Mouse (Mus musculus): ENCODE measurements at regions not wholly inside any gene's neighbourhood (a gene's known extent, or its start where the extent isn't known, plus 50 kb on each side); places are given as distances from the start of the nearest gene placed in this dataset.

DNA sequence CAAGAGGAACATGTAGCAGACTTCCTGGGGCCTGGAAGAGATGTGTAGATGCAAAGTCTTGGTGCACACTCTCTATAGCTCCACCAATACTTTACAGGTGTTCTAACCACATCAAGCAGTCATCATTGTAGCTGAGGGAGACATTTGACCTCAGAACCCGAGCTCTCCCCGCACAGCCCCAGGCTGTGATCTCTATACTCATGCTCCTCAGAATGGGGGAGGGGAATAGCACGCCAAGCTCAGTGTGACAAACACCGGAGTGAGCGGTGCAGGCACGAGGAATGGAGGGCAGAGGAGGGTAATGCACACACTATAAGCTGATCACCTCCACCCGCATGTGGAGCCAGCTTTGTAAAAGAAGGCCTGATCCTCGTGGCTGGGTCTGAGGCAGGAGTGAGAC lies 146.1 kb downstream of the Bmp7 start:
- Histone ChIP-seq H3K27ac (ENCODE audit: low read length) (no peak overlapping the region), H3K4me1 (ENCODE audit: control insufficient read depth, low read depth, low read length) (no peaks in the 10 kb centered on the region), H3K36me3 (ENCODE audit: control insufficient read depth, insufficient read depth) (no peaks in the 10 kb centered on the region), H3K4me2 (ENCODE audit: low read depth, low read length) (no peak overlapping the region), H3K27me3 (ENCODE audit: control insufficient read depth, insufficient read depth, low read depth, low read length) (peaks cover 4% of the 10 kb centered on the region), H3K4me3 (ENCODE audit: low read depth, low read length) (no peak overlapping the region), H3K9me3 (replicated peaks; ENCODE audit: control insufficient read depth, low read length) (no peaks in the 10 kb centered on the region), H3K9ac (ENCODE audit: low read depth, low read length) (no peak overlapping the region)
- ATAC-seq (ENCODE audit: low read depth) = no peak
- whole genome bisulfite sequencing (ENCODE audit: insufficient replicate concordance) = 56% methylated on average over 8 of the region's 8 CpGs

- Histone ChIP-seq H3K27ac (ENCODE audit: low read length) (no peak overlapping the region), H3K9me3 (replicated peaks; ENCODE audit: control insufficient read depth, low read length) (no peaks in the 10 kb centered on the region), H3K36me3 (ENCODE audit: control insufficient read depth, insufficient read depth) (no peaks in the 10 kb centered on the region), H3K4me2 (ENCODE audit: low read depth, low read length) (no peak overlapping the region), H3K9ac (ENCODE audit: low read depth, low read length) (no peak overlapping the region), H3K4me3 (ENCODE audit: low read depth, low read length) (no peak overlapping the region), H3K4me1 (ENCODE audit: control insufficient read depth, low read depth, low read length) (no peaks in the 10 kb centered on the region), H3K27me3 (ENCODE audit: control insufficient read depth, insufficient read depth, low read depth, low read length) (no peaks in the 10 kb centered on the region; the same call in 1 of the 2 replicates)
- 76% methylated on average over 10 of the region's 10 CpGs for WGBS (ENCODE audit: insufficient replicate concordance)
- no peak for ATAC-seq (ENCODE audit: low read depth)
Observed at GRCm38 (mm10) chr2:172794771-172795170, 145.3 kb downstream of the Bmp7 start.

GRCm38 (mm10) chr2:172796104-172796503 lies 144.0 kb downstream of the Bmp7 start:
- no peaks in the 10 kb centered on the region for H3K27me3 ChIP-seq (ENCODE audit: control insufficient read depth, insufficient read depth, low read depth, low read length)
- H3K4me1 ChIP-seq (ENCODE audit: control insufficient read depth, low read depth, low read length) = no peaks in the 10 kb centered on the region
- WGBS (ENCODE audit: insufficient replicate concordance) = 55% methylated on average over 6 of the region's 6 CpGs
- no peaks in the 10 kb centered on the region for H3K36me3 ChIP-seq (ENCODE audit: control insufficient read depth, insufficient read depth)
- no peaks in the 10 kb centered on the region for H3K9me3 ChIP-seq (replicated peaks; ENCODE audit: control insufficient read depth, low read length)
- no peak for ATAC-seq (ENCODE audit: low read depth)
- H3K27ac ChIP-seq (ENCODE audit: low read length) = no peak overlapping the region
- no peak overlapping the region for H3K4me3 ChIP-seq (ENCODE audit: low read depth, low read length)
- H3K4me2 ChIP-seq (ENCODE audit: low read depth, low read length) = no peak overlapping the region
- no peak overlapping the region for H3K9ac ChIP-seq (ENCODE audit: low read depth, low read length)

GRCm38 (mm10) chr2:172796955-172797354 lies 143.2 kb downstream of the Bmp7 start:
- Histone ChIP-seq H3K4me1 (ENCODE audit: control insufficient read depth, low read depth, low read length) (no peaks in the 10 kb centered on the region), H3K4me3 (ENCODE audit: low read depth, low read length) (no peak overlapping the region), H3K27ac (ENCODE audit: low read length) (no peak overlapping the region), H3K36me3 (ENCODE audit: control insufficient read depth, insufficient read depth) (no peaks in the 10 kb centered on the region), H3K27me3 (ENCODE audit: control insufficient read depth, insufficient read depth, low read depth, low read length) (no peaks in the 10 kb centered on the region), H3K9me3 (replicated peaks; ENCODE audit: control insufficient read depth, low read length) (no peaks in the 10 kb centered on the region), H3K9ac (ENCODE audit: low read depth, low read length) (no peak overlapping the region), H3K4me2 (ENCODE audit: low read depth, low read length) (no peak overlapping the region)
- no peak for ATAC-seq (ENCODE audit: low read depth)
- 27% methylated on average over 6 of the region's 6 CpGs for WGBS (ENCODE audit: insufficient replicate concordance)

- no peak overlapping the region for H3K4me2 ChIP-seq (ENCODE audit: low read depth, low read length)
- no peaks in the 10 kb centered on the region for H3K4me1 ChIP-seq (ENCODE audit: control insufficient read depth, low read depth, low read length)
- WGBS (ENCODE audit: insufficient replicate concordance) = 63% methylated on average over 10 of the region's 10 CpGs
- no peak overlapping the region for H3K4me3 ChIP-seq (ENCODE audit: low read depth, low read length)
- no peaks in the 10 kb centered on the region for H3K9me3 ChIP-seq (replicated peaks; ENCODE audit: control insufficient read depth, low read length)
- no peak for ATAC-seq (ENCODE audit: low read depth)
- no peak overlapping the region for H3K9ac ChIP-seq (ENCODE audit: low read depth, low read length)
- H3K27ac ChIP-seq (ENCODE audit: low read length) = no peak overlapping the region
- H3K36me3 ChIP-seq (ENCODE audit: control insufficient read depth, insufficient read depth) = no peaks in the 10 kb centered on the region
- no peaks in the 10 kb centered on the region for H3K27me3 ChIP-seq (ENCODE audit: control insufficient read depth, insufficient read depth, low read depth, low read length)
Observed at GRCm38 (mm10) chr2:172799951-172800350, 140.2 kb downstream of the Bmp7 start.

GRCm38 (mm10) chr2:172800801-172801200 lies 139.3 kb downstream of the Bmp7 start:
- WGBS (ENCODE audit: insufficient replicate concordance) = 68% methylated on average over 9 of the region's 9 CpGs
- no peak overlapping the region for H3K9ac ChIP-seq (ENCODE audit: low read depth, low read length)
- no peak for ATAC-seq (ENCODE audit: low read depth)
- H3K4me1 ChIP-seq (ENCODE audit: control insufficient read depth, low read depth, low read length) = no peaks in the 10 kb centered on the region
- no peaks in the 10 kb centered on the region for H3K36me3 ChIP-seq (ENCODE audit: control insufficient read depth, insufficient read depth)
- H3K4me2 ChIP-seq (ENCODE audit: low read depth, low read length) = no peak overlapping the region
- H3K9me3 ChIP-seq (replicated peaks; ENCODE audit: control insufficient read depth, low read length) = no peaks in the 10 kb centered on the region
- H3K27me3 ChIP-seq (ENCODE audit: control insufficient read depth, insufficient read depth, low read depth, low read length) = no peaks in the 10 kb centered on the region
- H3K27ac ChIP-seq (ENCODE audit: low read length) = no peak overlapping the region
- H3K4me3 ChIP-seq (ENCODE audit: low read depth, low read length) = no peak overlapping the region

DNA sequence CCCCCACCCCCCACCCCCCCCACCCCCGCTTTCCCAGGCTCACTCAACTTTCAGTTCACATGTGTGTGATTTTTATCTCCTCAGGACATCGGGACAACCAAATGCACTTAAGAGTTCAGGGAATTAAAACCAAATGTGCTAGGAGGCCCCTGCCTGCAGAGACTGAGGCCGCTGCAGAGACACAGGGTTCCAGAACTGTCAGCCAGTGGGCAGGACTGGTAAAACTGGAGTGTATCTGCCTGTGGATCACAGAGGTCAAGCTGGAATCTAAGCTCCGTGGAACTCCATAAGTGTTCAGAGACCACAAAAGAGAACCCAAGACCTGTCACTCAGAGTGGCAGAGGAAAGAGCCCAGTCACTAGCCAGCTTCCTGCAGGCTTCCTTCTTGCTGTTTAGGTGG lies 138.3 kb downstream of the Bmp7 start:
- Histone ChIP-seq H3K4me1 (ENCODE audit: control insufficient read depth, low read depth, low read length) (no peaks in the 10 kb centered on the region), H3K4me2 (ENCODE audit: low read depth, low read length) (no peak overlapping the region), H3K9me3 (replicated peaks; ENCODE audit: control insufficient read depth, low read length) (no peaks in the 10 kb centered on the region), H3K4me3 (ENCODE audit: low read depth, low read length) (no peak overlapping the region), H3K27ac (ENCODE audit: low read length) (no peak overlapping the region), H3K9ac (ENCODE audit: low read depth, low read length) (no peak overlapping the region), H3K36me3 (ENCODE audit: control insufficient read depth, insufficient read depth) (no peaks in the 10 kb centered on the region), H3K27me3 (ENCODE audit: control insufficient read depth, insufficient read depth, low read depth, low read length) (no peaks in the 10 kb centered on the region)
- 28% methylated on average over 3 of the region's 4 CpGs for WGBS (ENCODE audit: insufficient replicate concordance)
- no peak for ATAC-seq (ENCODE audit: low read depth)

DNA sequence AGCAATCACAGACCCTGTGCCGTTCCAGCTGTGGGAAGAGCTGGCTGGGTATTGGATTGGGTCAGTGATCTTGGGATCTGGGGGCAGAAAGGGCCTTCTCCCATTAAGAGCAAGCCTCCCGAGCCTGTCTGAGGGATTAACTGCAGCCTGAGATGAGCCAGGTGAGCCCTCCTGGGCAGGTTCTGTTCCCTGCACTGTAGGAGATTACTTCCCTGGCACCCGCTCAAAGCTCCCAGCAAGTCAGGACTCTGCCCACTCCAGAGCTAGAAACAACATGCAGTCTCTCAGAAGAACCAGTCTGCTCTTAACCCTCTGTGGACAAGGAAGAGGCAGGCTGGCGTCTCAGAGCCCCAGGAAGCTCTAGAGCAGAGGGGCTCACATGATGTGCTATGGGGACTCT lies 132.7 kb downstream of the Bmp7 start:
- no peaks in the 10 kb centered on the region for H3K4me1 ChIP-seq (ENCODE audit: control insufficient read depth, low read depth, low read length)
- ATAC-seq (ENCODE audit: low read depth) = no peak

GRCm38 (mm10) chr2:172809306-172809705 lies 130.8 kb downstream of the Bmp7 start:
- Histone ChIP-seq H3K9me3 (replicated peaks; ENCODE audit: control insufficient read depth, low read length) (no peaks in the 10 kb centered on the region), H3K4me3 (ENCODE audit: low read depth, low read length) (no peak overlapping the region), H3K4me1 (ENCODE audit: control insufficient read depth, low read depth, low read length) (no peaks in the 10 kb centered on the region), H3K4me2 (ENCODE audit: low read depth, low read length) (no peak overlapping the region), H3K27me3 (ENCODE audit: control insufficient read depth, insufficient read depth, low read depth, low read length) (no peaks in the 10 kb centered on the region), H3K27ac (ENCODE audit: low read length) (no peak overlapping the region), H3K9ac (ENCODE audit: low read depth, low read length) (no peak overlapping the region), H3K36me3 (ENCODE audit: control insufficient read depth, insufficient read depth) (no peaks in the 10 kb centered on the region)
- ATAC-seq (ENCODE audit: low read depth) = no peak
- WGBS (ENCODE audit: insufficient replicate concordance) = 63% methylated on average over 2 of the region's 2 CpGs

More for the DNA sequence above, 132.7 kb downstream of the Bmp7 start:
- no peak overlapping the region for H3K4me2 ChIP-seq (ENCODE audit: low read depth, low read length)
- H3K9ac ChIP-seq (ENCODE audit: low read depth, low read length) = no peak overlapping the region
- 55% methylated on average over 4 of the region's 4 CpGs for WGBS (ENCODE audit: insufficient replicate concordance)
- H3K27me3 ChIP-seq (ENCODE audit: control insufficient read depth, insufficient read depth, low read depth, low read length) = no peaks in the 10 kb centered on the region
- H3K27ac ChIP-seq (ENCODE audit: low read length) = no peak overlapping the region
- no peak overlapping the region for H3K4me3 ChIP-seq (ENCODE audit: low read depth, low read length)
- H3K9me3 ChIP-seq (replicated peaks; ENCODE audit: control insufficient read depth, low read length) = no peaks in the 10 kb centered on the region
- H3K36me3 ChIP-seq (ENCODE audit: control insufficient read depth, insufficient read depth) = no peaks in the 10 kb centered on the region

DNA sequence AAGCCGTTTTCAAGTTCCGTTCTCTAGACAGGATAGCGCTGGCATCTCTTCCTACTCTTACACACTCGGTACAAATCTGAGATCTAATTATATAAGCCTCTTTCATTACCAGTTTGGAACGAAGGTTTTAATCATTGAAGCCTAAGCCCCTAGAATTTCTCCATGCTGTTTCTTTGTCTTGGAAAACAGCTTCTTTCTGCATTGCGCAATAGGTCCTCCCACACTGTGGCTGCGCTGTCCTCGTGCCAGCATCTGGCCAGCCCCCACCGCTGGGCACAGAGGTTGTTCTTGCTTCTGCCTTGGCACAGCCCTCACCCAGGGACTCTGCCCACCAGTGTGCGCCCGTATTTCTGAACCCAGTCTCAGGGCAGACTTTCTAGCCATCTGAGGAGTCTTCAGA lies 126.8 kb downstream of the Bmp7 start:
- WGBS (ENCODE audit: insufficient replicate concordance) = 63% methylated on average over 11 of the region's 11 CpGs

More for the DNA sequence above, 126.8 kb downstream of the Bmp7 start:
- H3K9me3 ChIP-seq (replicated peaks; ENCODE audit: control insufficient read depth, low read length) = no peaks in the 10 kb centered on the region
- H3K9ac ChIP-seq (ENCODE audit: low read depth, low read length) = no peak overlapping the region
- no peak overlapping the region for H3K27ac ChIP-seq (ENCODE audit: low read length)
- no peak overlapping the region for H3K4me2 ChIP-seq (ENCODE audit: low read depth, low read length)
- H3K36me3 ChIP-seq (ENCODE audit: control insufficient read depth, insufficient read depth) = no peaks in the 10 kb centered on the region
- H3K4me3 ChIP-seq (ENCODE audit: low read depth, low read length) = no peak overlapping the region
- ATAC-seq (ENCODE audit: low read depth) = no peak
- no peaks in the 10 kb centered on the region for H3K27me3 ChIP-seq (ENCODE audit: control insufficient read depth, insufficient read depth, low read depth, low read length)
- no peaks in the 10 kb centered on the region for H3K4me1 ChIP-seq (ENCODE audit: control insufficient read depth, low read depth, low read length)
